Mouse (Mus musculus) bone marrow, adult 2 months (tissue): ENCODE results near the gene Slc41a3. TPM values are rescaled to one million over a fixed set of nuclear protein-coding genes. Genes with fewer than 3 reads are reported as not detected.

Source experiments
- H3K27ac ChIP-seq: fragments of 200-500 bp; 2 replicates; pipeline ENCODE4 v1.5.1; 2012; ENCODE audit warnings: low read depth, mild to moderate bottlenecking, control low read depth, inconsistent platforms, low read length; ENCODE audit not compliant: control insufficient read depth, poor library complexity, insufficient read depth
- H3K4me1 ChIP-seq: fragments of 200-500 bp; 2 replicates; pipeline ENCODE4 v1.6.1; 2011; ENCODE audit warnings: low read length; ENCODE audit not compliant: control insufficient read depth, insufficient read depth
- H3K4me3 ChIP-seq: fragments of 200-500 bp; replicated peaks from 2 replicates; pipeline ENCODE3; 2011; ENCODE audit warnings: mild to moderate bottlenecking, low read depth, low read length, control low read depth; ENCODE audit not compliant: control insufficient read depth
- CTCF ChIP-seq: fragments of 200-500 bp; IDR thresholded peaks from 2 replicates; pipeline ENCODE4 v1.5.1; 2011; ENCODE audit warnings: low read length, control low read depth; ENCODE audit not compliant: control insufficient read depth, insufficient read depth
- POLR2A ChIP-seq: fragments of 200-500 bp; IDR thresholded peaks from 2 replicates; pipeline ENCODE4 v1.6.1; 2011; ENCODE audit warnings: low read depth, mild to moderate bottlenecking, control low read depth, low read length, borderline replicate concordance; ENCODE audit not compliant: control insufficient read depth
- WGBS: fragments of 180-500 bp; shearing (Covaris S2); methylation state at CpG from one replicate; pipeline ENCODE4 v1.1.7; 2018; 5-methylcytosine and 5-hydroxymethylcytosine counted together
- polyA plus RNA-seq: library from polyadenylated mRNA; stranded (reverse); fragments of >200 nt; gene quantifications from 2 replicates; pipeline ENCODE4 v1.2.4, GENCODE M21; 2011; ENCODE audit warnings: low replicate concordance; ENCODE audit not compliant: missing spikeins, insufficient read depth, insufficient read length

Slc41a3 gene
- polyA plus RNA-seq, 1 experiment = 4.8 TPM

DNA sequence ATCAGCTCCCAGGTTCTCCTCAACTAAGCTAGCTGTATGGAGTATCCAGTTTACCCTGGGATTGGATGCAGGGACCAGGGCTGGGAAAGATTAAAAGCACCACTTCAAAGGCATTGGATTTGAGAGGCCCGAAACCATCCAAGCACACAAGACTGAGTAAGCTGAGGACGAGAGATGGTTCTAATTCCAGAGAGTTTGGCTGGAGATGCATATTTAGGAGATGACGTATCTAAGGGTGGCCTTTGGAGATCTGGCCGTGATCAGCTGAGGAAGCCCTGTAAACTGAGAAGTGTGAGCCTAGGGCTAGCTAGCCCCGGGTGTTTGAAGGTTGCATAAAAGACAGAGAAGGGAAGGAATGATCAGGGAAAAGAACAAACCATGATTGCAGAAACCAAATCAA, 16.4 kb upstream of the Slc41a3 start:
- no peak overlapping the region for H3K27ac ChIP-seq
- 73% methylated on average over 5 of the region's 5 CpGs for WGBS
- no peak overlapping the region for H3K4me3 ChIP-seq
- TF ChIP-seq CTCF (no peak), POLR2A (no peak)
- no peaks in the 10 kb centered on the region for H3K4me1 ChIP-seq

GRCm38 (mm10) chr6:90590707-90591106, 13.8 kb upstream of the Slc41a3 start:
- Histone ChIP-seq H3K4me3 (no peak overlapping the region), H3K27ac (no peak overlapping the region), H3K4me1 (no peaks in the 10 kb centered on the region)
- 56% methylated on average over 1 of the region's 1 CpGs for WGBS
- no peak for TF ChIP-seq CTCF
- no peak for TF ChIP-seq POLR2A

GRCm38 (mm10) chr6:90594972-90595371, 9.6 kb upstream of the Slc41a3 start:
- no peaks in the 10 kb centered on the region; the same call in 1 of the 2 replicates for H3K4me1 ChIP-seq
- TF ChIP-seq POLR2A (no peak), CTCF (no peak)
- H3K4me3 ChIP-seq = no peak overlapping the region
- 81% methylated on average over 1 of the region's 1 CpGs for WGBS
- H3K27ac ChIP-seq = no peak overlapping the region

- 76% methylated on average over 4 of the region's 4 CpGs for WGBS
- H3K4me1 ChIP-seq = no peaks in the 10 kb centered on the region; the same call in 1 of the 2 replicates
- TF ChIP-seq POLR2A (no peak), CTCF (no peak)
- H3K4me3 ChIP-seq = no peak overlapping the region
- no peak overlapping the region for H3K27ac ChIP-seq
These were observed 7.5 kb upstream of the Slc41a3 start for GRCm38 (mm10) chr6:90597060-90597459.

GRCm38 (mm10) chr6:90597592-90597991, 6.9 kb upstream of the Slc41a3 start:
- H3K4me3 ChIP-seq = no peak overlapping the region
- H3K27ac ChIP-seq = no peak overlapping the region
- H3K4me1 ChIP-seq = no peaks in the 10 kb centered on the region; the same call in 1 of the 2 replicates
- 44% methylated on average over 2 of the region's 2 CpGs for WGBS
- TF ChIP-seq CTCF = no peak
- TF ChIP-seq POLR2A = no peak

GRCm38 (mm10) chr6:90598197-90598596, 6.3 kb upstream of the Slc41a3 start:
- no peak overlapping the region for H3K4me3 ChIP-seq

DNA sequence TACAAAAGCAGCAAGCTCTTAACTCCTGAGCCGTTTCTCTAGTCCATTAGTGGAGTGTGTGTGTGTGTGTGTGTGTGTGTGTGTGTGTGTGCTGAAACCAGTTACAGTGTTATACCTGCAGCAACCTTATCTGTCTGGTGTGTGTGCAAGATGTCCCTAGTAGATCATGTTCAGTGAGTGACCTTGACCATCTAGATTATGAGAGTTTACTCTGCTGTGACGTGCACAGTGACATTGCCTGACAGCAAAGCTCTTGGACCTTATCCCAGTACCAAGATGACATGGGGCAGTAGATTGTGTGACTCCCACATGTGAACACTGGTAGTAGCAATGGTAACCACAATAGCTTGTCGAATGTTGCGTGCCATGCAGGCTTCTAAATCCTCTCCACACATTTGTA, 4.2 kb upstream of the Slc41a3 start:
- Histone ChIP-seq H3K4me3 (no peak overlapping the region), H3K27ac (no peak overlapping the region), H3K4me1 (no peaks in the 10 kb centered on the region; the same call in 1 of the 2 replicates)
- TF ChIP-seq POLR2A (no peak), CTCF (no peak)
- 80% methylated on average over 4 of the region's 4 CpGs for WGBS

More at GRCm38 (mm10) chr6:90598197-90598596, 6.3 kb upstream of the Slc41a3 start:
- H3K27ac ChIP-seq = no peak overlapping the region
- TF ChIP-seq CTCF (no peak), POLR2A (no peak)
- no peaks in the 10 kb centered on the region; the same call in 1 of the 2 replicates for H3K4me1 ChIP-seq
- 87% methylated on average over 6 of the region's 6 CpGs for WGBS

GRCm38 (mm10) chr6:90601736-90602135, 2.8 kb upstream of the Slc41a3 start:
- no peak overlapping the region for H3K27ac ChIP-seq
- 71% methylated on average over 7 of the region's 7 CpGs for WGBS
- TF ChIP-seq POLR2A (no peak), CTCF (no peak)
- H3K4me3 ChIP-seq = no peak overlapping the region
- peaks cover 3% of the 10 kb centered on the region for H3K4me1 ChIP-seq

DNA sequence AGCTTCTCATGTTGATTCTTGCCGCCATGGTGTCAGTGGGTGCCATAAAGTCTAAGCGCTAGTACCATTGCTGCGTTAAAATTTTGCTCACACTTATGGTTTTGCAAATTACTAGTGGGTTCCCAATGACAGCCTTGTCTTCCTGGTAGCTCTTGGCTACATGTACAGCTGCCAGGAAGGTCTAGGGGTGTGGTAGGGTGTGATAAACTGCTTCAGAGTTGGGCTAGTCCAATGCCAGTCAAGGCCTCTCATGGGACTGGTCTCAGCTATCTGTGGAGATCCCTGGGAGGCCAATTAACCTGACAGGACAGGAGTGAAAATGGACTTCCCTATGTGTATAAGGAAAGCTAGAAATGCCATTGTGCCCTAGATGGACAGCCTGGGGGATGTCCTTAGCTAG, 2.2 kb upstream of the Slc41a3 start:
- Histone ChIP-seq H3K27ac (no peak overlapping the region), H3K4me3 (no peak overlapping the region), H3K4me1 (peaks cover 4% of the 10 kb centered on the region)
- TF ChIP-seq POLR2A (no peak), CTCF (no peak)
- WGBS = 80% methylated on average over 3 of the region's 3 CpGs
